Mouse (Mus musculus) regulatory T cell (primary cell): ENCODE data around the gene Sox1.

Experiments
- in situ Hi-C: fragments of 300-600 bp; cut with MboI, MseI; formaldehyde crosslinking; loops from one replicate; pipeline ENCODE4 v1.15.1; 2025; ENCODE audit warnings: high pct_unique_total_duplicates

Gene Sox1

DNA sequence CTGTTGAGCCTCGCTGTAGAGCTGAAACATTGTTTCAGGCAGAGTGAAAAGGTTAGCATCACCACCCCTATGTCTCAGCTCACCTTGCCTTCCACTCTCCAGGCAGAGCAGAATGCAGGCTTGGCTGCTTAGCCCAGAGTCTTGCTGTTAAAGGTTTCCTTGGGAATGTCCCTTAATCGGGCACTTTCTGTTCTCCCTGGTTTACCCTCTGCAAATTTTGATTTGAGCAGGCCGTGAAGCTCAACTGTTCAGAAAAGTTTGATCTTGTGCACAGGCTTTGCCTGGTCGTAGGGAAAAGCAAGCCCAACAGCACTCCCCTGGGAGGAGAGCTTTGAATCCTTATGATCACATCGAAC, 6.0 kb upstream of the Sox1 start:
- in situ Hi-C loops = no loop called here

DNA sequence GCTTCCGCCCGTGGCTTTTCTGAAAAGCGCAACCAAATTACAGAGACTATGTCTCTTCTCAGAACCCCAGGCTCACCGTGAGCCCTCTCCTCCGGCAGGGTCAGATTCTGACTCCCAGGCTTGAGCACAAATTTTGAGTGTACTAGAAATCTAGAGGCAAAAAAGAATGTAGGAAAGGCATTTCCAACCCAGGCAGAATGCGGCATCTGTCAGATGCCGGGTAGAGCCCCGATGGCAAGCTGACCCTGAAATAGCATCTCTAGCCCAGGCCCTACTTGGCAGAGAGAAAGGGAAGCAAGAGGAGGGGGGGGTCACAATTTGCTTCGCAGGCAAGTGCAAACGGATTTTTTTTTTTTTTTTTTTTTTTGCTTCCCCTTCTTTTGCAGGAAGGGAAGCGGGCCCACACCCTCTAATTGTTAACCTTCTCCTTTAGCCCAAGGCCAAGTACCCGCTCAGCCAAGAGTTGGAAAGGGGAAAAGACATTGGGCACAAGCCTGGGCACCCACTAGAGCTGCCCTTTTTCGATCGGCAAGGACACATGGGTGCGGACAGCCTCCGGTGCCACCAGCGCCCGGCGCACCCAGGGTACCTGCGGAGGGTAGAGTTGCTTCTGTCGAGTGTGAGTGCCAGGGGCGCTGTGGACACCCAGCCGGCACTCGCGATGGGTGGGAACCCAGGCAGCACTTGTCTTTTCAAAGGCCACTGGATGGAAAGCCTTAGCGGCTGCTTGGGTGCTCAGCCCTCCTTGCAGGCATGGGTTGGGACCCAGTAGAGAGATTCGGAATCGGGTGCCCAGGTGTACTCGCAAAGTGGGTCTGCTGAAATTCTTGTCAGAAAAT, 5.1 kb upstream of the Sox1 start:
- in situ Hi-C loops = no loop called here

DNA sequence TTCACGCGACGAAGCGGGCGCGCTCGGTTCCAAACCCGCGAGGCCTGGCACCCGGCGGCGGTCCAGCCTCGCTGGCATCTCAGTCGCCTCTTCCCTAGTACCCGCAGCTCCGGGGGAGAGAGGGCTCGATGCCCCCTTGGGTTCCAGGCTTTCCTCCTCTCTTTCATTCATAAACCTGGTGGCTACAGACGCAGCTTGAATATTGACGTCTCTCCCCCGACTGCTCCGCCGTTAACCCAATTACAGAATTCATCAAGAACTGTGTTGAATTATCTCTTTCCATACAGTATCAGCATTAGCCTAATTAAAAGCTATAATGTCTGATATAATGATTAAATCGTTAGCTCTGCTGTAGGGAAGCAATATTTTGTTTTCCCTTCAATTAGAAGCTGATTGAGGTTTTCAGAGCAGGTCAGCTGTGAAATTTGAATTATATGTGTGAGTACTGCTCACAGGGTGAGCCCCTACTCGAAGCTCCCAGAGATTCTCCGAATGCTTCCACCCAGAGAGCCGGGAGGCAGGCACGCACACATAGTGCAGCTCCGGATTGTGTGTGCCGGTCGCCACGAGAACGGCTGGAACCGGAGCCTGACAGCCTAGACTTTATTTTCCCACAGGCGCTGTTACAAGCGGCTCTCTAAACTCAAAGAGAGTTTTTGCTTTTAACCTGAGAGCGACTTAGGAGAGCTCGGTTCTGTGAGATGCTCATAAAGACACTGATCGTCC, 4.3 kb upstream of the Sox1 start:
- in situ Hi-C loops = no loop called here

DNA sequence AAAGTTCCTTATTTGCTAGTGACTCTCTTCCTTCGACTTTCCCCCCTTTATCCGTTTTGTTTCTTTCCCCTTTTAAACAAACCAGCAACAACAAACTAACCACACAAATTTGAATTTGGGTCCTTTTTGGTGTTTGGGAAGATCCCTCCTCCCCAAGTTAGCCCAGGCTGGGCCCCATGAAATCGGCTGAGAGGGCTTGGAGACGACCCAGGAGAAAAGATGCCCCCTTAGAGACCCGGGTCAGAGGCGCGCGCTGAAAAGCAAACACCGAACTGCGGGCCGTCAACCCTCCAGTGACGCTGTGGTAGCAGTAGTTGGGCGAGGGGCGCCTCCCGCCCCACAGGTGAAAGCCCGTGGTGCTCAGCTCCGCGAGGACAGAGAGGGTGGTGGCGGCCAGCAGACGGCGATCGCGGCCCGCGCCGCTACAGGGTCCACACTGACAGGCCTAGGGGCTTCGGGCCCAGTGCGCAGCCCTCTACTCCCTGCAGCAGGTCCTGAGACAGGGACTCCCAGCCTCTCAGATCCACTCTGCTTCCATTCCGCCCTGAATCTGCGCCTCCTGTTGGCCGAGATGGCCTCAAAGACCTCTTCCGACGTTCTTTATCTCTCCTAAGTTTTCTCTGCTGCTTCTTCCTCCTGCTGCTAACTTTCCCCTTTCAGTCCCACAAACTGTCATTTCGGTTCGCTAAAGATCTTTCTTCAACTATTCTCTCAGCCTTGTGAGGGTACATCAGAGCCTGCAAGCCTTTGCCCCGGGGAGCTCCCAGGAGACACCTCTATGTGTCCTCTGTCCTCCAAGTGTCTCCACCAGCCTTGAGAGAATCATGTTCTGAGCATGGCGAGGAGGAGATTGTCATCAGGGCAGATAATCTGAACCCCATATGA, 3.5 kb upstream of the Sox1 start:
- in situ Hi-C loops = no loop called here

DNA sequence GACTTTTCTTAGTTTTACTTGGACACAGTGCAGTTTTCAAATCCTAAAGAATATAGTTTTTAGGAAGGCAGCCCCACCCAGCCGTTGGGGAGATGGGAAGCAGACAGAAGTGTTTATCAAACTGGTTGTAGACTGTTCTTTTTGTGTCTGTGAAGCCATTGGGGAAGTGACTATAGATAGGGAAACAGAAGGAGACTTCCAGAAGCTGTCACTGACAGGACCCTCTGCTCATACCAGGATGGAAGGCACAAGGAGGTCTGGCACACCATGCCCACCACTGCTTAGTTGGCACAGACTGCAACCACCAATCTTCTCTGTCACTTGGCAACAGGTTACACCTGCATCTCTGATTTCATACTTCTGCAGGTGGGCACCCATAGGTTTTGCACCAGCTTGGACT, 2.3 kb upstream of the Sox1 start:
- in situ Hi-C loops = no loop called here

DNA sequence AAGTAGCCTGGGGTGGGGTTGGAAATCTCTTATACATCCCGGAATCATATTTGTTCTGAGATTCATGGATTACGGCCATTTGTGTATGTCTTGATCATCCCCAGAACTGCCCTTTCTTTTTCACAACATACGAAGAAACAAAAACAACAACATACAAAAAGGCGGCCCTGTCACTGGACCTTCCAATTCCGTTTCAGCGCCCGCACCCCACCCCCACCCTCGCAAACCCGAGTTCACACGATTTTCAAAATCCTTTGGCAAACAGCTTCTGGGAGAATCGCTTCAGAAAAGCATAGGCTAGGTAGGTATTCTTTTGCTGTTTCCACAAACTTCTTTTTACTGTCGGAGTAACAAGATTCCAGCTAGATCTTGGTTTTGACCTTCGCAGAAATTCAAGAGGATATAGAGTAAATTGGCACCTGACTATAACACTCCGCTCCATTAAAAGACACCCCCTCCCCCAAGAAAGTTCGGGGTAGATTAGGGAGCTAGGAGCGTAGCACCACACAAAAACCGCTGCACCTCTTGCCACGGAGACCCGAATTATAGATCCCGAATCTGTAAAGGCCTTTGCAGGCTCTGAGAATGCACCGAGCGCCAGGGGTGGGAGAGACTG, 602 bp upstream of the Sox1 start:
- in situ Hi-C loops = no loop called here

DNA sequence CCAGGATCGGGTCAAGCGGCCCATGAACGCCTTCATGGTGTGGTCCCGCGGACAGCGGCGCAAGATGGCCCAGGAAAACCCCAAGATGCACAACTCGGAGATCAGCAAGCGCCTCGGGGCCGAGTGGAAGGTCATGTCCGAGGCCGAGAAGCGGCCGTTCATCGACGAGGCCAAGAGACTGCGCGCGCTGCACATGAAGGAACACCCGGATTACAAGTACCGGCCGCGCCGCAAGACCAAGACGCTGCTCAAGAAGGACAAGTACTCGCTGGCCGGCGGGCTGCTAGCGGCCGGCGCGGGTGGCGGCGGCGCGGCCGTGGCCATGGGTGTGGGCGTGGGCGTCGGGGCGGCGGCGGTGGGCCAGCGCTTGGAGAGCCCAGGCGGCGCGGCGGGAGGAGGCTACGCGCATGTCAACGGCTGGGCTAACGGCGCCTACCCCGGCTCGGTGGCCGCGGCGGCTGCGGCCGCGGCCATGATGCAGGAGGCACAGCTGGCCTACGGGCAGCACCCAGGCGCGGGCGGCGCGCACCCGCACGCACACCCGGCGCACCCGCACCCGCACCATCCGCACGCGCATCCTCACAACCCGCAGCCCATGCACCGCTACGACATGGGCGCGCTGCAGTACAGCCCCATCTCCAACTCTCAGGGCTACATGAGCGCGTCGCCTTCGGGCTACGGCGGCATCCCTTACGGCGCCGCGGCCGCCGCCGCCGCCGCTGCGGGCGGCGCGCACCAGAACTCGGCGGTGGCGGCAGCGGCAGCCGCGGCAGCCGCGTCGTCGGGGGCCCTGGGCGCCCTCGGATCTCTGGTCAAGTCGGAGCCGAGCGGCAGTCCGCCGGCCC, 1.6 kb downstream of the Sox1 start:
- in situ Hi-C loops = no loop called here

DNA sequence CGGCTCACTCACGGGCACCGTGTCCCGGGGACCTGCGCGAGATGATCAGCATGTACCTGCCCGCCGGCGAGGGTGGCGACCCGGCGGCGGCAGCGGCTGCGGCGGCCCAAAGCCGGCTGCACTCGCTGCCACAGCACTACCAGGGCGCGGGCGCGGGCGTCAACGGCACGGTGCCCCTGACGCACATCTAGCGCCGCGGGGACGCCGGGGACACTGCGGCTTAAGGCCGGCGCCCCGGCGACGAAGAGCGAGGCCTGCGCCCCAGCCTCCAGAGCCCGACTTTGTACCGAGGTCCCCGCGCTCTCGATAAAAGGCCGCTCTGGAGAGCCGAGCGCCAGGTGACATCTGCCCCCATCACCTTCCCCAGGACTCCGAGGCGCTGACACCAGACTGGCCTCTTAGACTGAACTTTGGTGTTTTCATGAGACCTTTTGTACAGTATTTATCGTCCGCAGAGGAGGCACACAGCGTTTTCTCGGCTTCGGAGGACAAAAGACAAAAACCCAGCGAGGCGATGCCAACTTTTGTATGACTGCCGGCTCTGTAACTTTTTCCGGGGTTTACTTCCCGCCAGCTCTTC, 2.3 kb downstream of the Sox1 start:
- in situ Hi-C loops = no loop called here

DNA sequence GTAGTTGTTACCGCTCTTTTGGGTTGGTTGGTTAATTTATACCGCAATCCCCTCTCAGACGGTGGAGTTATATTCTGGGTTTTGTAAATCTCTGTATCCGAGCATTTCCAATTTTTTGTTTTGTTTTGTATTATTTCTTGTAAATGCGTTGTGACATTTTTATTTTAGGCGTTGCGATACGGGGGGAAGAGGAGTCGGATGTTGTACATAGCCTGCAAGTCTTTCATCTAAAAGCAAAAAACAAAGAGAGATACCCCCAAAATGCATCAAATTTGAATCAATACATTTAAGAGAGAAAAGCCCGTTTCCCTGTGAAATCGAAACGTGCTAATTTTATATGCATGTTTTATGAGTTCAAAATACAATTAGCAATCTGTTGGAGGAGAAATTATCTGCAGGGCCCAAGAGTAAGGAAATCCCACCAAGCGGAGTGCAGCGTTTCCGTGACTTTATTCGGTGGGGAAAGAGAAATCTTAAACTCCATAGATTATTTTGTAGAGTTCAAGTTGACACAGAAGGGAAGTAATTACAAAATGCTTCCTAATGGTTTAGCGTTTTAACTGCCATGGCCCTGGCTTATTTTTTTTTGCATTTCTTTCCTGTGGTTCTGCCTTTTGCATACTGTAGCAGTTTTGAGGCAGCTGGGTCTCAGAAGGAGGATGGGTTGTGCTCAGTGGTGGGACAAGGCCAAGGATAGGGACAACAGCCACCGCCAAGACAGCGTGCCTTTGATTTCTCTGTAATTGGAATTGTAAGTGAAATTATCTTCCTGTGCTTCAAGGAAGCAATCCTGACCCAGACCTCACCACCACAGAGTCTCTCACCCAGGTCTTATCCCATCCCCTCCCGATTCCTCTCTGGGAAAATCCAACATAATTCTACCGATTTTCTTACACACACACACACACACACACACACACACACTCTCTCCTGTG, 3.2 kb downstream of the Sox1 start:
- in situ Hi-C loops = no loop called here

DNA sequence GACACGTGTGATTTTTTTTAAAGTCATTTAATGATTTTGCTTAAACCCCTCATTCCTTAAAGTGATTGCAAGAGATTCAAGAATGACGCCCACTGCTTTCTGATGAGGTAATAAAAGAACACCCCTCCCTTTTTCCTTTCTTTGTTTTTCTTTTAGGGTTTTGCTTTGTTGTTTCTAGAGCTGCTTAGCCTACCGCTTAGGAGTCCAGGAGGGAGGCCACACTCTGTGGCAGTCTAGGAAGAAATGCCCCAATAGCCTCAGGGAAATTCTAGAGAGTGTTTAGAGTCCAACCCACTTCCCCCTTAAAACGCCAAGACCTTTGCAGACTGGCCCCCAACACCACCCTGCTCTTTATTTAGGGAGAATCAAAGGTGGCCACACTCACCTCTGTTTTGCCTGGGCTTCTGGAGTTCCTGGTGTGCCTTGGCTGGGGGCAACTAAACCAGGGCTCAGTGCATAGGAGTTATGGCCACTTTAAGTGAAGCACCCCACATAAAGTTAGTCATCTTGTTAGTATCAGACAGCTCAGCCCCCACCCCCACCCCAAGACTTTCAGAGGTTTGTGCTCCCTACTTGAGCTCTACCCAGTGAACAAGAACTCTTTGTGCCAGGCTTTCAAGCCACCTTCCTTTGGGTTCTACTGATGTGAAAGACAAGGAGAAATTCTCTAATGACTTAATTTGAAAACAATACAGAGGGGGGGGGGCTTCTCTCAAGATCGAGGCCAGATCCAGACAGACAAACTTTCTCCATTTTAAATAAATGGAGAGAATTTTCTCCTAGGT, 4.5 kb downstream of the Sox1 start:
- in situ Hi-C loops = no loop called here

DNA sequence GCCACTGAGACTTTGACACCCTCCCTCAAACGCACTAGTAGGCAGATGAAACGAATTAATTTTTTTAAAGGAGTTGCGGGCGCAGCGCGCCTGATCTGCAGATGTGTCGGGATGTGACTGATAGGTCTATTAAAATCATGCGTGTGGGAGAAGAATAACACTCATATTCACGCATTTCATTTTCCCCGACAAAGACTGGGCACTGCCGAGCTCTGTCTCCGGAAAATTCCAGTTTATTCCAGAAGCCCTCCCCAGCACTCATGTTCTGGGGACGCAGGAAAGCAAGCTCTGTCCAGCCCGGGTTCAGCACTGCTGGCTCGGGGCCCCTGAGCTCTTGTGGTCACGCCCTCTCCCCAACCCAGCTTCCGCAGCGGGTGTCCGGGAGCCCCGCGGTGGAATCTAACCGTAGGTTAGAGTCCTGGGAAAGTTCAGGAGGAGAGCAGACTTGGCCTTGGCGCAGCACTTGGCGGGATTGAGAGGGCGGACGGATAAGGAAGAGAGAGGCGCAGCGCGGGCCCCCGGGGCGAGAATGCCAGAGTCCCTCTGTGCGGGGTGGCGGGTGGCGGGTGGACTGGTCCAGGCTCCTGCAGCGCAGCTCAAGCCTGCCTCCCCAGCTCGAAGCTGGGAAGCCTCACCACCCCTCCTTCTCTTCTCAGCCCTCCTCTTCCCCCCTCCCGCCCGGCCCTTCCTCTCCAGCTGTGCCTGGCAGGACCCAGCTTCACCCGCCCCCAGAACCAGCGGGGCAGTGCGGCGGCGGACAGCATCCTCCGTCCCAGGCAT, 5.7 kb downstream of the Sox1 start:
- in situ Hi-C loops = no loop called here

DNA sequence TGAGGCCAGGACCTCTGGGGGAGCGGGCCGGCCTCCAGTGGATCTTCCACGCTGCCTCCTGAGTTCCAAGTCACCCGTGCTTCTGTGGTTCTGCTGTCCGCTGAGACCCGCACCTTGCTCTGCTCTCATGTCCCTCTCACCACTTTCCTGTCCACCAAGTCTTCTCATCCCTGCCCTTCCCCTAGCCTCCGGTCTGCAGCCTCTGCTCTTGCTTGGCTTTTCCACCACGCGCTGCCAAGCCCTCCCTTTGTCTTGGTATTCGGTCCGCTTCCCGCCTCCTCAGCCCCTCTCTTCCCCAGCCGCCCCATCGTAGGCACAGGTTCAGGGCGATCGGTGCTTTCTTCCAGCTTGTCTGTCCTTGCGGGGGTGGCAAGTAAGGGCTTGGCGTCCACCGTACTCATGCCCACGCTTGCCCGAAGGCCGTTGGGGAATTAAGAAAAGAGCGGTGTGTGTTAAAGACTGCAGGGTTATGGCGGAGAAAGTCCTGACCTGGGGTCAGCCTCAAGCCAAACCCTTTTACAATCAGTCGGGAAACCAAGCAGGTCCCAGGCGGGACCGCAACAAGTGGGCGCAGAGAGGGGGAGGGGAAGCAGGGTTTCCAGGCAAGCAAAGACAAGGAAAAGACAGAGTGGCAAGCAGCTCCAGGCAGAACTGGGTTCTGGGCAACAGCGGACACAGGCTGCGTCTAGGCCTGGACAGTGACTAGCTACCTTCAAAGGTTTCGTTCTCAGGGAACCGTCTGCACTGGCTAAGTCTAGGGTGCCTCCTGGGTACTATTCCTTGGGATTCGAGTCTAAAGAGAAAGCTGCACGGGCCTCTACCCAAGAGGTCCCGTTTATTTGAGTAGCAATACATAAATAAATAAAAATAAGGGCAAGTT, 6.5 kb downstream of the Sox1 start:
- in situ Hi-C loops = no loop called here

DNA sequence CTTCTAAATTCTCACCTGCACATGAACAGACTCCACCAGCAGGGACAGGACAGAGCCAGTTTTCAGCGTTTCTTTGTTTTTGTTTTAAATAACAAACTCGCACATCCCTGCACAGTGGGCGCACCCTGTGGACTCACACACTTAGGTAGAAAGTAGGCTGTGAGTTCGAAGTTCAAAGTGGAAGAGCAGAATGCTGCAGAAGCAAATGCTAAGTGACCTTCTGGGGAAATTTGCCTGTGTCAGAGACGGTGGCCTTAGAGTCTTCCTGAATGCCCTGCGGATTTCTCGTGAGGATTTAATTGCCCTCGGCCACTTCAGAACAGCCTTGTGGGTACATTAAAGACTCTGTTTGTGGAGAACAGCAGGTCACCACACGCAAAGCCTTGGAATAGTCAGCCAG, 7.6 kb downstream of the Sox1 start:
- in situ Hi-C loops = no loop called here

DNA sequence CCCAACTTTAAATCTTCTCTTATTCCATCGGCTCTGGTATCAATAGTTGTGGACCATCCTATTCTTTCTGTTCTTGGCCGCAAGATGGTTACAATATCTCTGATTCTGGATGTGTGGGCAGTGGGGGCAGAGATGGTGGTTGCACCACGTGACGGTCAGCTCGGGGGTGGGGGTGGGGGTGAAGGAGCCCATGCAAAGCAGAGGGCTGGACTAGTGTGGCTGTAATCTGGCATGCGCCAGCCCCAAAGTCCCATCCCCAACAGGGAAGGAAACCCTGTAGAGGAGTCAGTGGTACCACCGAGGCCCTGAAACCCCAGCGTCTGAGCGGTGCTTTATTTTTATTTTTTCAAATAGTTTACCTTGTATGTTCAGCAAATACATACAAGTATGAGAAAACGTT, 12.9 kb downstream of the Sox1 start:
- in situ Hi-C loops = no loop called here

DNA sequence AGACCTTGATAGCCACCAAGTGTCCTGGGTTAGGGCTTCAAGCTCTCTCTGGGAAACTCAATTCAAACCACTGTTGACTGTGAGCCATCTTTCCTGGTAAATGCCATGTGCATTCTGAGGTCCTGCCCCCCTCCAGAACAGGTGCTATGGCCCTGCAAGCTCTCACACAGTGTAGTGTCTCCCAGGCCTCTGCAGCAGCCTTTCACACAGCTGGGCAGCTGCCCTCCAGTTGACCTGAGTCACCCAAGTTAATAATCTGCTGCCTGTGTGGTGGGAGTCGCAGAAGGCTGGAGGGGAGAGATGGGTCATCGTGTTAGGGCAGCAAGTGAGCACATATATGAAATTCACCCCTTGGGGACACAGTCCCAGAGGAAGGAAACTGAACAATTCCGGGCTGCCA, 14.9 kb downstream of the Sox1 start:
- in situ Hi-C loops = no loop called here

DNA sequence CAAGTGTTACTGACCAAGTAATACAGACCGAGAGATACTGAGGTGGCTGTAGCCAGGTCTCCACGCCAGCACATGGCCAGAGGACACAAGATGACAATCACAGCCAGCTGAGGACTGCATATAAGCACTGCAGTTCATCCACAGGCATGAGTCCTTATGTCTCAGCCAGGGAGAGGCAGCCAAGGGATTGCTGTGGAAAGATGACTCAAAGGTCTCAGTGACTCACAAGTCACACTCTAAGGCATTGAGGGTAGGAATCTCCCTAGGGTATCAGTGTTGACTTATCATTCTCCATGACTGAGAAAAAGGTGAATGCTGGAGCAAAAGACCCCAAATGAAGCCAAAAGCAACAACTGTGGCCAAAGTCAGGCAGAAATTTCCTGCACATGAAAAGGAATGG, 22.0 kb downstream of the Sox1 start:
- in situ Hi-C loops = no loop called here

DNA sequence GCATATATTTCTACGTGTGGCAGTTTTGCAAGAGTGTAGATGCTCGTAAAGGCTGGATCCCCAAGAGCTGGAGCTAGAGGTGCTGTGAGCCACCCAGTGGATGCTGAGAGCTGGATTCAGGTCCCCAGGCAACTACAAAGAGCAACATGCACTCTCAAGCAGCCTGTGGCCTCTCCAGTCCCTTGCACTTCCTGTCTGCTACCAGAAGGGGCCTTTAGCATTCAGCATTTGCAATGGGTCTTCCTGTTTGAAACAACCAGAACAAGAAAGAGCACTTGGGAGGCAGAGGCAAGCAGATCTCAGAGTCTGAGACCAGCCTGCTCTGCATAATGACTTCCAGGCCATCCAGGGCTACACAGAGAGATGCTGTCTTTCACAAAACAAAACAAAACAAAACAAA, 25.4 kb downstream of the Sox1 start:
- in situ Hi-C loops = no loop called here
